Mouse (Mus musculus) bone marrow, adult 2 months (tissue): ENCODE results near the gene Kifc1.
"Not testable (repeated sequence)": the region's sequence is repeated elsewhere in the genome, so short reads cannot be mapped to it uniquely, and the experiment has no call there.

ENCODE experiments used
- CTCF ChIP-seq: fragments of 200-500 bp; IDR thresholded peaks from 2 replicates; pipeline ENCODE4 v1.5.1; 2011; ENCODE audit warnings: low read length, control low read depth; ENCODE audit not compliant: control insufficient read depth, insufficient read depth
- POLR2A ChIP-seq: fragments of 200-500 bp; IDR thresholded peaks from 2 replicates; pipeline ENCODE4 v1.6.1; 2011; ENCODE audit warnings: low read depth, mild to moderate bottlenecking, control low read depth, low read length, borderline replicate concordance; ENCODE audit not compliant: control insufficient read depth

GRCm38 (mm10) chr17:33893011-33893410 is 2.5 kb upstream of the Kifc1 start:
- not testable (repeated sequence) for TF ChIP-seq CTCF, POLR2A
